Mouse (Mus musculus): Measurements from ENCODE around the gene Zgpat. TPM values are rescaled to one million over a fixed set of nuclear protein-coding genes. Genes with fewer than 3 reads are reported as not detected.

Zgpat gene
- total and polyA plus RNA-seq, 3 experiments, result 19.3 to 23.9 (median 20.9) TPM

GRCm38 (mm10) chr2:181413141-181413540 is 48.4 kb downstream of the Zgpat start:
- Histone ChIP-seq H3K4me3 (replicated peaks in 1 of 3; ENCODE audit: low read depth in 2 of 3, low read length in 2 of 3, poor library complexity in 1 of 3) (no peak overlapping the region), H3K4me2 (ENCODE audit: insufficient read depth, low read depth, poor library complexity, severe bottlenecking) (no peak overlapping the region), H3K79me2 (replicated peaks; ENCODE audit: control insufficient read depth, extremely low read depth, insufficient read depth, poor library complexity, severe bottlenecking) (peaks cover 2% of the 10 kb centered on the region; the same call in 1 of the 2 replicates), H3K27me3 (replicated peaks) (no peaks in the 10 kb centered on the region), H3K36me3 (replicated peaks in 1 of 2; ENCODE audit: control insufficient read depth in 1 of 2, insufficient read depth in 1 of 2, low read length in 1 of 2) (peaks cover 4 to 57% of the 10 kb centered on the region in 2 experiments), H3K9ac (ENCODE audit: insufficient read depth, low read depth) (no peak overlapping the region), H3K9me3 (replicated peaks; ENCODE audit: low read length) (no peaks in the 10 kb centered on the region), H3K4me1 (ENCODE audit: control insufficient read depth in 1 of 2, insufficient read depth in 2 of 2) (peaks cover 18 to 26% of the 10 kb centered on the region in 2 experiments), H3K27ac (ENCODE audit: insufficient read depth, low read depth) (no peak overlapping the region)
- TF ChIP-seq KAT2A (IDR thresholded peaks at IDR 0.05; ENCODE audit: insufficient replicate concordance, low read length) (no peak), USF2 (conservative IDR thresholded peaks at IDR 0.05; ENCODE audit: low read depth, low read length) (no peak), NELFE (IDR thresholded peaks at IDR 0.05; ENCODE audit: low read depth, low read length) (no peak), ZNF384 (IDR thresholded peaks at IDR 0.05; ENCODE audit: low read depth, low read length) (no peak), ELF1 (IDR thresholded peaks at IDR 0.05; ENCODE audit: low read depth, low read length) (no peak), CTCF (conservative IDR thresholded peaks at IDR 0.05 in 1 of 2, IDR thresholded peaks at IDR 0.05 in 1 of 2; ENCODE audit: low read depth in 2 of 2, low read length in 2 of 2) (no peak), POLR2AphosphoS2 (IDR thresholded peaks at IDR 0.05; ENCODE audit: low read depth, low read length) (no peak), ZKSCAN1 (IDR thresholded peaks at IDR 0.05; ENCODE audit: borderline replicate concordance, low read depth, low read length) (no peak)
- in situ Hi-C loops (cut with MboI; ENCODE audit: low pct_ligation_motif_present, low pct_unique_long_range_greater_than_20kb, low sequenced_read_pairs) (no loop called here), dilution Hi-C loops (cut with MboI; ENCODE audit: extremely low pct_ligation_motif_present, extremely low pct_unique_long_range_greater_than_20kb, low sequenced_read_pairs) (no loop called here)
- DNase-seq (ENCODE audit: extremely low read depth), result no peak

GRCm38 (mm10) chr2:181415945-181416344 is 51.2 kb downstream of the Zgpat start:
- H3K4me1 ChIP-seq (ENCODE audit: control insufficient read depth in 1 of 2, insufficient read depth in 2 of 2), result peaks cover 7 to 12% of the 10 kb centered on the region in 2 experiments

More at GRCm38 (mm10) chr2:181415945-181416344, 51.2 kb downstream of the Zgpat start:
- dilution Hi-C loops (cut with MboI; ENCODE audit: extremely low pct_ligation_motif_present, extremely low pct_unique_long_range_greater_than_20kb, low sequenced_read_pairs), result no loop called here
- Histone ChIP-seq H3K27ac (ENCODE audit: insufficient read depth, low read depth) (no peak overlapping the region), H3K9me3 (replicated peaks; ENCODE audit: low read length) (no peaks in the 10 kb centered on the region), H3K36me3 (replicated peaks in 1 of 2; ENCODE audit: control insufficient read depth in 1 of 2, insufficient read depth in 1 of 2, low read length in 1 of 2) (peaks cover 4 to 61% of the 10 kb centered on the region in 2 experiments), H3K27me3 (replicated peaks) (no peaks in the 10 kb centered on the region), H3K9ac (ENCODE audit: insufficient read depth, low read depth) (no peak overlapping the region), H3K79me2 (replicated peaks; ENCODE audit: control insufficient read depth, extremely low read depth, insufficient read depth, poor library complexity, severe bottlenecking) (peaks cover 2% of the 10 kb centered on the region; the same call in 1 of the 2 replicates), H3K4me3 (replicated peaks in 1 of 3; ENCODE audit: low read depth in 2 of 3, low read length in 2 of 3, poor library complexity in 1 of 3) (no peak overlapping the region), H3K4me2 (ENCODE audit: insufficient read depth, low read depth, poor library complexity, severe bottlenecking) (no peak overlapping the region)
- no peak for TF ChIP-seq JUN (IDR thresholded peaks at IDR 0.05; ENCODE audit: insufficient read depth, low read depth, low read length)
- TF ChIP-seq MEF2A (IDR thresholded peaks at IDR 0.05; ENCODE audit: borderline replicate concordance, low read depth, low read length), result no peak
- TF ChIP-seq POLR2A (IDR thresholded peaks at IDR 0.05; ENCODE audit: low read depth, low read length), result no peak
- no peak for TF ChIP-seq KAT2A (IDR thresholded peaks at IDR 0.05; ENCODE audit: insufficient replicate concordance, low read length)
- TF ChIP-seq JUND (conservative IDR thresholded peaks at IDR 0.05; ENCODE audit: low read depth, low read length), result no peak
- TF ChIP-seq CHD1 (IDR thresholded peaks at IDR 0.05; ENCODE audit: low read depth, low read length), result no peak
- no peak for TF ChIP-seq GABPA (IDR thresholded peaks at IDR 0.05; ENCODE audit: insufficient replicate concordance, low read depth, low read length)
- TF ChIP-seq MYC (IDR thresholded peaks at IDR 0.05; ENCODE audit: low read depth, low read length), result no peak
- no peak for TF ChIP-seq RCOR1 (conservative IDR thresholded peaks at IDR 0.05; ENCODE audit: low read depth, low read length)
- no peak for TF ChIP-seq PAX5 (IDR thresholded peaks at IDR 0.05; ENCODE audit: low read length)
- no peak for TF ChIP-seq ELF1 (IDR thresholded peaks at IDR 0.05; ENCODE audit: low read depth, low read length)
- no peak for TF ChIP-seq TBP (conservative IDR thresholded peaks at IDR 0.05; ENCODE audit: low read depth, low read length)
- TF ChIP-seq SIN3A (IDR thresholded peaks at IDR 0.05; ENCODE audit: low read length), result no peak
- no peak for TF ChIP-seq UBTF (IDR thresholded peaks at IDR 0.05; ENCODE audit: low read depth, low read length)
- TF ChIP-seq NELFE (IDR thresholded peaks at IDR 0.05; ENCODE audit: low read depth, low read length), result no peak
- TF ChIP-seq CHD2 (IDR thresholded peaks at IDR 0.05; ENCODE audit: low read length), result no peak
- in situ Hi-C loops (cut with MboI; ENCODE audit: low pct_ligation_motif_present, low pct_unique_long_range_greater_than_20kb, low sequenced_read_pairs), result loop anchor here (5.0 kb wide), 1 partner anchor 76 kb away; the partner anchor contains the start of gene Abhd16b
- no peak for DNase-seq (ENCODE audit: extremely low read depth)

All from CH12.LX (cell line).